Mouse (Mus musculus) forebrain, embryonic 11.5 days (tissue): ENCODE data around the gene Cbl. TPM values are rescaled to one million over a fixed set of nuclear protein-coding genes. Genes with fewer than 3 reads are reported as not detected.

Source experiments
- ATAC-seq: fragments of 200-750 bp; cut with Nextera tagmentation; replicated peaks from 2 replicates; pipeline ENCODE4 v1.8.0; 2017; ENCODE audit warnings: moderate TSS enrichment; ENCODE audit not compliant: low FRiP score
- DNase-seq: peaks from one replicate; pipeline ENCODE4 v3.0.0-alpha.2; 2017; ENCODE audit warnings: low spot score
- H3K27ac ChIP-seq: fragments of 300-500 bp; sonication (generic); 2 replicates; pipeline ENCODE4 v1.5.1; 2014; ENCODE audit warnings: low read depth, low read length
- H3K27me3 ChIP-seq: fragments of 300-500 bp; sonication (generic); 2 replicates; pipeline ENCODE4 v1.6.1; 2014; ENCODE audit warnings: mild to moderate bottlenecking, low read length, mixed read lengths; ENCODE audit not compliant: control insufficient read depth, insufficient read depth
- H3K36me3 ChIP-seq: fragments of 300-500 bp; sonication (generic); 2 replicates; pipeline ENCODE4 v1.6.1; 2014; ENCODE audit warnings: mild to moderate bottlenecking, low read length, moderate library complexity, mixed read lengths; ENCODE audit not compliant: control insufficient read depth, insufficient read depth
- H3K4me1 ChIP-seq: fragments of 300-500 bp; sonication (generic); replicated peaks from 2 replicates; pipeline ENCODE4 v1.6.1; 2014; ENCODE audit warnings: low read length, mixed read lengths; ENCODE audit not compliant: control insufficient read depth, insufficient read depth
- H3K4me2 ChIP-seq: fragments of 300-500 bp; sonication (generic); 2 replicates; pipeline ENCODE4 v1.6.1; 2014; ENCODE audit warnings: low read depth, mild to moderate bottlenecking, low read length, moderate library complexity, mixed read lengths; ENCODE audit not compliant: severe bottlenecking
- H3K4me3 ChIP-seq: fragments of 300-500 bp; sonication (generic); 2 replicates; pipeline ENCODE4 v1.5.1; 2014; ENCODE audit warnings: low read depth, low read length
- H3K9ac ChIP-seq: fragments of 300-500 bp; sonication (generic); 2 replicates; pipeline ENCODE4 v1.6.1; 2014; ENCODE audit warnings: low read length
- H3K9me3 ChIP-seq: fragments of 300-500 bp; sonication (generic); 2 replicates; pipeline ENCODE4 v1.6.1; 2016; ENCODE audit warnings: low read length, mixed read lengths; ENCODE audit not compliant: control insufficient read depth
- WGBS: fragments of 180-500 bp; shearing (Covaris S2); extraction: QIAGEN DNeasy Blood & Tissue Kit; methylation state at CpG from one replicate; pipeline ENCODE4 v1.1.7; 2014; 5-methylcytosine and 5-hydroxymethylcytosine counted together
- polyA plus RNA-seq: library from polyadenylated mRNA; unstranded; fragments of >200 nt; fragmentation: Nextera tagmentation; extraction: Ambion mirVana; gene quantifications from 2 replicates; pipeline ENCODE4 v1.2.1, GENCODE M21; 2014

Cbl gene
- polyA plus RNA-seq, 1 experiment from 2014 or later: 25.9 TPM

DNA sequence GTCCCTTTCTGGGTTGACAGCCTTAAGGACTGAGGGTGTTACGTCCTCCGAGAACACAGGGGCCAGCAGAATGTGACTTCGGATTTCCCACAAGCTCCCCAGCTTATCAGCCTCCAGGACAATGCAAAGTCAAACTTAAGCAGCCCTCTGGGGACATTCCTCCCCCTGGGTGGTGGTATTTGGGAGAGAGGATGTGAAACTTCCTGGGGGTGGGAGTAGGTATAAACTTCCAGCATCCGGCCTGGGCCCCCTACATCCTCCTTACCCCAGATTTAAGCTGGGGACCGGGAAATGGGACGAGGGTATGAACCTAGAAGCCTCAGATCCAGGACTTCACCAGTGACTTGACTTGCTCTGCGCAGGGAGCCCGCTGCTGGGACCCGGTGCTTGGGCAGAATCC lies 104.2 kb downstream of the Cbl start:
- 6% methylated on average over 9 of the region's 9 CpGs for WGBS
- Histone ChIP-seq H3K9ac (peak overlapping the region; percentile 61), H3K4me1 (peaks cover 14% of the 10 kb centered on the region; the same call in 1 of the 2 replicates), H3K4me2 (peak overlapping the region; percentile 72), H3K4me3 (peak overlapping the region; percentile 34), H3K27me3 (peaks cover 14% of the 10 kb centered on the region), H3K36me3 (no peaks in the 10 kb centered on the region), H3K27ac (peak overlapping the region; percentile 37; the same call in 1 of the 2 replicates), H3K9me3 (no peaks in the 10 kb centered on the region)
- DNase-seq: no peak
- ATAC-seq: no peak

- Histone ChIP-seq H3K36me3 (no peaks in the 10 kb centered on the region), H3K27ac (no peak overlapping the region), H3K4me3 (no peak overlapping the region), H3K9ac (no peak overlapping the region), H3K4me2 (no peak overlapping the region), H3K4me1 (peaks cover 7% of the 10 kb centered on the region; the same call in 1 of the 2 replicates), H3K27me3 (no peaks in the 10 kb centered on the region; the same call in 1 of the 2 replicates), H3K9me3 (no peaks in the 10 kb centered on the region)
- WGBS: 47% methylated on average over 3 of the region's 3 CpGs
- DNase-seq (no peak), ATAC-seq (no peak)
Observed at GRCm38 (mm10) chr9:44127351-44127801, 106.5 kb downstream of the Cbl start.

DNA sequence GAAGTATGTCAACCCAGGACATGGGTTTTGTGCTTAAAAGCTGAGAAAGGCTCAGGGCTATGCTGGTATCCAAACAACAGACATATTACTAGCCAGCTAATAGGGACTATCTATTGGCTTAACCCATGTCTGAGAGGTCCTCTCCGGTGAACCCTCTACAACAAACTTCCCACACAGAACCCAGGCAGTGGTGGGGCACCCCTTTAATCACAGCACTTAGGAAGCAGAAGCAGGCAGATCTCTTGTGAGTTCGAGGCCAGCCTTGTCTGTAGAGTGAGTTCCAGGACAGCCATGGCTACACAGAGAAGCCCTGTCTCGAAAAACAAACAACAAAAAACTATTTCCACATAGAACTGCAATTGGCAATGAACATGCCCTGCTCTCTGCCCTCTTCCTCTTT lies 107.1 kb downstream of the Cbl start:
- H3K9ac ChIP-seq: no peak overlapping the region
- DNase-seq (no peak), ATAC-seq (no peak)
- no peak overlapping the region for H3K27ac ChIP-seq
- peaks cover 7% of the 10 kb centered on the region; the same call in 1 of the 2 replicates for H3K4me1 ChIP-seq
- H3K4me2 ChIP-seq: no peak overlapping the region
- no peaks in the 10 kb centered on the region; the same call in 1 of the 2 replicates for H3K27me3 ChIP-seq
- H3K9me3 ChIP-seq: no peaks in the 10 kb centered on the region
- H3K4me3 ChIP-seq: no peak overlapping the region
- 94% methylated on average over 3 of the region's 3 CpGs for WGBS
- H3K36me3 ChIP-seq: no peaks in the 10 kb centered on the region

GRCm38 (mm10) chr9:44125546-44126428 lies 108.1 kb downstream of the Cbl start:
- Histone ChIP-seq H3K9ac (peak overlapping the region; percentile 2; the same call in 1 of the 2 replicates), H3K27ac (no peak overlapping the region), H3K4me1 (peaks cover 7% of the 10 kb centered on the region; the same call in 1 of the 2 replicates), H3K4me3 (no peak overlapping the region), H3K27me3 (no peaks in the 10 kb centered on the region), H3K9me3 (no peaks in the 10 kb centered on the region), H3K4me2 (no peak overlapping the region), H3K36me3 (no peaks in the 10 kb centered on the region)
- DNase-seq (peak; percentile 93), ATAC-seq (no peak; the same call in 1 of the 2 replicates)
- 34% methylated on average over 18 of the region's 18 CpGs for WGBS

GRCm38 (mm10) chr9:44125026-44125425 lies 108.8 kb downstream of the Cbl start:
- no peak for ATAC-seq
- no peak overlapping the region for H3K4me2 ChIP-seq

DNA sequence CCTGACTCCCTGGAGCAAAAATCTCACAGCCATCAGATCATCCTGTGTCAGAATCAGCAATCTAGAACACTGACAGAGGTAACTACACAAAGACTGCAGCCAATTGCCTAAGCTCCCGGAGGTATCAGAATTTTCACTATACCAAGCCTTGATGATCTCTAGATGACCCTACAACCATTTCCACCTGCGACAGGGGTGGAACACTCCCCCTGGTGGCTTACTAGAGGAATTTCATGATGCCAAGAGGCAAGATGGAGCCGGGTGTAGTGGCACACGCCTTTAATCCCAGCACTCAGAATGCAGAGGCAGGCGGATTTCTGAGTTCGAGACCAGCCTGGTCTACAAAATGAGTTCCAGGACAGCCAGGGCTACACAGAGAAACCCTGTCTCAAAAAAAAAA lies 109.5 kb downstream of the Cbl start:
- ATAC-seq (no peak), DNase-seq (no peak)
- Histone ChIP-seq H3K4me1 (no peaks in the 10 kb centered on the region; the same call in 1 of the 2 replicates), H3K9me3 (no peaks in the 10 kb centered on the region), H3K4me3 (no peak overlapping the region), H3K36me3 (no peaks in the 10 kb centered on the region), H3K4me2 (no peak overlapping the region), H3K27me3 (no peaks in the 10 kb centered on the region), H3K27ac (no peak overlapping the region), H3K9ac (no peak overlapping the region)
- 70% methylated on average over 6 of the region's 6 CpGs for WGBS

More at GRCm38 (mm10) chr9:44125026-44125425, 108.8 kb downstream of the Cbl start:
- H3K9ac ChIP-seq: no peak overlapping the region
- H3K27me3 ChIP-seq: no peaks in the 10 kb centered on the region
- H3K9me3 ChIP-seq: no peaks in the 10 kb centered on the region
- no peaks in the 10 kb centered on the region for H3K36me3 ChIP-seq
- DNase-seq: no peak
- 53% methylated on average over 5 of the region's 5 CpGs for WGBS
- H3K4me3 ChIP-seq: no peak overlapping the region
- H3K27ac ChIP-seq: no peak overlapping the region
- H3K4me1 ChIP-seq: peaks cover 2% of the 10 kb centered on the region; the same call in 1 of the 2 replicates

GRCm38 (mm10) chr9:44119948-44120465 lies 113.8 kb downstream of the Cbl start:
- Histone ChIP-seq H3K36me3 (no peaks in the 10 kb centered on the region), H3K9me3 (no peaks in the 10 kb centered on the region), H3K9ac (no peak overlapping the region), H3K27ac (no peak overlapping the region), H3K27me3 (no peaks in the 10 kb centered on the region), H3K4me3 (no peak overlapping the region), H3K4me2 (no peak overlapping the region), H3K4me1 (no peaks in the 10 kb centered on the region)
- 86% methylated on average over 8 of the region's 8 CpGs for WGBS
- DNase-seq (no peak), ATAC-seq (no peak)

- 53% methylated on average over 5 of the region's 5 CpGs for WGBS
- DNase-seq: peak; percentile 72
- H3K9ac ChIP-seq: no peak overlapping the region
Observed at GRCm38 (mm10) chr9:44119011-44119410, 114.8 kb downstream of the Cbl start.

More at GRCm38 (mm10) chr9:44119011-44119410, 114.8 kb downstream of the Cbl start:
- H3K4me3 ChIP-seq: no peak overlapping the region
- H3K27ac ChIP-seq: no peak overlapping the region
- ATAC-seq: no peak
- no peaks in the 10 kb centered on the region for H3K36me3 ChIP-seq
- no peaks in the 10 kb centered on the region for H3K27me3 ChIP-seq
- no peaks in the 10 kb centered on the region for H3K9me3 ChIP-seq
- no peaks in the 10 kb centered on the region for H3K4me1 ChIP-seq
- H3K4me2 ChIP-seq: no peak overlapping the region
